Mouse (Mus musculus) embryonic facial prominence, embryonic 12.5 days (tissue): ENCODE measurements around the gene Tnk1. TPM values are rescaled to one million over a fixed set of nuclear protein-coding genes. Genes with fewer than 3 reads are reported as not detected.

Source experiments
- ATAC-seq: fragments of 200-750 bp; cut with Nextera tagmentation; 2 replicates; pipeline ENCODE4 v1.8.0; 2017; ENCODE audit not compliant: insufficient number of reproducible peaks, insufficient read depth, low FRiP score, low TSS enrichment
- H3K27ac ChIP-seq: fragments of 300-500 bp; sonication (generic); 2 replicates; pipeline ENCODE4 v1.5.1; 2016; ENCODE audit warnings: mild to moderate bottlenecking
- H3K27me3 ChIP-seq: fragments of 300-500 bp; sonication (generic); 2 replicates; pipeline ENCODE4 v1.6.1; 2016; ENCODE audit warnings: mild to moderate bottlenecking, moderate library complexity
- H3K36me3 ChIP-seq: fragments of 300-500 bp; sonication (generic); 2 replicates; pipeline ENCODE4 v1.6.1; 2016; ENCODE audit warnings: mild to moderate bottlenecking
- H3K4me1 ChIP-seq: fragments of 300-500 bp; sonication (generic); 2 replicates; pipeline ENCODE4 v1.6.1; 2016
- H3K4me2 ChIP-seq: fragments of 300-500 bp; sonication (generic); replicated peaks from 2 replicates; pipeline ENCODE4 v1.6.1; 2016; ENCODE audit warnings: mild to moderate bottlenecking, moderate library complexity
- H3K4me3 ChIP-seq: fragments of 300-500 bp; sonication (generic); 2 replicates; pipeline ENCODE4 v1.5.1; 2016; ENCODE audit warnings: mild to moderate bottlenecking
- H3K9ac ChIP-seq: fragments of 300-500 bp; sonication (generic); 2 replicates; pipeline ENCODE4 v1.6.1; 2016; ENCODE audit warnings: mild to moderate bottlenecking, moderate library complexity
- H3K9me3 ChIP-seq: fragments of 300-500 bp; sonication (generic); 2 replicates; pipeline ENCODE4 v1.6.1; 2016; ENCODE audit warnings: mild to moderate bottlenecking, moderate library complexity
- WGBS: fragments of 180-500 bp; shearing (Covaris S2); methylation state at CpG from one replicate; pipeline ENCODE4 v1.1.7; 2016; 5-methylcytosine and 5-hydroxymethylcytosine counted together
- polyA plus RNA-seq: library from polyadenylated mRNA; unstranded; fragments of >200 nt; fragmentation: Nextera tagmentation; extraction: Ambion mirVana; gene quantifications from 2 replicates; pipeline ENCODE4 v1.2.1, GENCODE M21; 2016

Gene Tnk1
- polyA plus RNA-seq, 1 experiment from 2014 or later = 2.5 TPM

DNA sequence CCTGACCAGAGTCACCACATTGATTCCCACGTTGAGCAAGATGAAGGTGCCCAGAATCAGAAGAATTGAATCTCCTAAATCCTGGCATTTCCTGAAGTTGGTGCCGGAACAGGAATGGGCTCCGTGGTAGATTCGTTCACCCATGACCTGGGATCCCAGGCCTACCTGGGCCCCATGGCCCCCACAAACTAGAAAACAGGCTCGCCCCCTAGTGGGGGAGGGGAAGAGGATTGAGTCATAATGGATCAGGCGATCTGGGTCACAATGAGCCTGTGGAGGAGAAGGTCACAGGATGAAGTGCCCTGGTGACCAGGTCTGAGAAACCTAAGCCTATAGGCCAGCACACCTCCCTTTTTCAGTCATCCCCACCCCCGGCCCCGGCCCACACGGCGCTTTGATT is 43.4 kb downstream of the Tnk1 start, which contains the start of gene Gm39566:
Gm39566 (minus strand) TSS at position 144 of the 400 bp plus-strand sequence.
- Histone ChIP-seq H3K9ac (no peak within 1 kb of the TSS), H3K36me3 (no peaks in the 10 kb centered on the region), H3K4me3 (no peak within 1 kb of the TSS), H3K9me3 (peaks cover 11% of the 10 kb centered on the region), H3K4me1 (no peaks in the 10 kb centered on the region), H3K27me3 (no peaks in the 10 kb centered on the region), H3K27ac (no peak within 1 kb of the TSS), H3K4me2 (no peak within 1 kb of the TSS)
- no peak for ATAC-seq
- 62% methylated on average over 10 of the region's 10 CpGs for WGBS

DNA sequence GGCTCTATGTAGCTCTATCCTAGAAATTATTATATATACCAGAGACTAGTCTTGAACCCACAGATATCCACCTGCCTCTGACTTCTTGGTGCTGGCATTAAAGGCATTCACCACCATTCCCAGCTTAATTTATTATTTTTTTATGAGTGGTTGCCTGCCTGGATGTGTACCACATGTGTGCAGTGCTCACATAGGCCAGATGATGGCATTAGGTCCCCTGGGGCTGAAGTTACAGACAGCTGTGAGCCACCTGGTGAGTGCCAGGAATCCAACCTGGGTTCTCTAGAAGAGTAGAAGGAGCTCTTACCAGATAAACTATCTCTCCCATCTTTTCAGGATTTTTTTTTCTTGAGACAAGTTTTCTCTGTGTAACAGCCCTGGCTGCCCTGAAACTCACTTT is 48.2 kb downstream of the Tnk1 start:
- H3K9ac ChIP-seq = no peak overlapping the region
- H3K27ac ChIP-seq = no peak overlapping the region
- no peaks in the 10 kb centered on the region for H3K9me3 ChIP-seq
- ATAC-seq = no peak
- no peak overlapping the region for H3K4me2 ChIP-seq
- no peak overlapping the region for H3K4me3 ChIP-seq
- H3K36me3 ChIP-seq = no peaks in the 10 kb centered on the region
- no peaks in the 10 kb centered on the region for H3K4me1 ChIP-seq
- peaks cover 14% of the 10 kb centered on the region for H3K27me3 ChIP-seq

DNA sequence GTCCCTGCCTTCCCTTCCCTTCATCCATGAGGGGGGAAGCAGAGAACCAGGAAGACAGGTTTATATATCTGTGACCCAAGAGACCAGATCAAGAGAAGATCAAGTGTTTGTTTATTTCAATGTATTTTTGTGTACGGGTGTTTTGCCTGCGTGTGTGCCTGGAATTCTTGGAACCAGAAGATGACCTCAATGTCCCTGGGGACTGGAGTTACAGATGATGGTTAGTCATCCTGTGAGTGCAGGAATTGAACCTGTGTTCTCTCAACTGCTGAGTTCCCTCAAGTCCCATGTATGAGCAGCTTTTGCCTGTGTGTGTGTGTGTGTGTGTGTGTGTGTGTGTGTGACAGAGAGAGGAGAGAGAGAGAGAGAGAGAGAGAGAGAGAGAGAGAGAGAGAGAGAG is 50.9 kb downstream of the Tnk1 start:
- Histone ChIP-seq H3K27ac (no peak overlapping the region), H3K4me3 (no peak overlapping the region), H3K9ac (no peak overlapping the region), H3K4me2 (no peak overlapping the region), H3K4me1 (peaks cover 24% of the 10 kb centered on the region), H3K27me3 (peaks cover 40% of the 10 kb centered on the region), H3K36me3 (no peaks in the 10 kb centered on the region), H3K9me3 (no peaks in the 10 kb centered on the region)
- 75% methylated on average over 2 of the region's 2 CpGs for WGBS
- ATAC-seq = no peak

DNA sequence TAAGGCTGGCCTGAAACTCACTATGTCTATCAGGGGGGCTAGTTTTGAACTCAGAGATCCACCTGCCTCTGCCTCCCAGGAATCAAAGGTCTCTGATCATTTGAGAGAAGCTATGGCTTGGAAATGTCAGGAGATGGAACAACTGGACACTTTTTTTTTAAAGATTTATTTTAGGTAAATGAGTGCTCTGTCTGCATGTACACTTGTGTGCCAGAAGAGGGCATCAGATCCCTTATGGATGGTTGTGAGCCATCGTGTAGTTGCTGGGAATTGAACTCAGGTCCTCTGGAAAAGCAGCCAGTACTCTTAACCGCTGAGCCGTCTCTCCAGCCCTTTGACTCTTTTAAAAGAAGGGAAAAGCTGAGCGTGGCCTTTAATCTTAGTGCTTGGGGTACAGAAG is 52.2 kb downstream of the Tnk1 start:
- Histone ChIP-seq H3K4me1 (peaks cover 33% of the 10 kb centered on the region), H3K9ac (no peak overlapping the region), H3K27ac (no peak overlapping the region), H3K4me3 (no peak overlapping the region), H3K4me2 (no peak overlapping the region), H3K27me3 (peaks cover 52% of the 10 kb centered on the region), H3K36me3 (no peaks in the 10 kb centered on the region), H3K9me3 (no peaks in the 10 kb centered on the region)
- 80% methylated on average over 4 of the region's 4 CpGs for WGBS
- no peak for ATAC-seq

DNA sequence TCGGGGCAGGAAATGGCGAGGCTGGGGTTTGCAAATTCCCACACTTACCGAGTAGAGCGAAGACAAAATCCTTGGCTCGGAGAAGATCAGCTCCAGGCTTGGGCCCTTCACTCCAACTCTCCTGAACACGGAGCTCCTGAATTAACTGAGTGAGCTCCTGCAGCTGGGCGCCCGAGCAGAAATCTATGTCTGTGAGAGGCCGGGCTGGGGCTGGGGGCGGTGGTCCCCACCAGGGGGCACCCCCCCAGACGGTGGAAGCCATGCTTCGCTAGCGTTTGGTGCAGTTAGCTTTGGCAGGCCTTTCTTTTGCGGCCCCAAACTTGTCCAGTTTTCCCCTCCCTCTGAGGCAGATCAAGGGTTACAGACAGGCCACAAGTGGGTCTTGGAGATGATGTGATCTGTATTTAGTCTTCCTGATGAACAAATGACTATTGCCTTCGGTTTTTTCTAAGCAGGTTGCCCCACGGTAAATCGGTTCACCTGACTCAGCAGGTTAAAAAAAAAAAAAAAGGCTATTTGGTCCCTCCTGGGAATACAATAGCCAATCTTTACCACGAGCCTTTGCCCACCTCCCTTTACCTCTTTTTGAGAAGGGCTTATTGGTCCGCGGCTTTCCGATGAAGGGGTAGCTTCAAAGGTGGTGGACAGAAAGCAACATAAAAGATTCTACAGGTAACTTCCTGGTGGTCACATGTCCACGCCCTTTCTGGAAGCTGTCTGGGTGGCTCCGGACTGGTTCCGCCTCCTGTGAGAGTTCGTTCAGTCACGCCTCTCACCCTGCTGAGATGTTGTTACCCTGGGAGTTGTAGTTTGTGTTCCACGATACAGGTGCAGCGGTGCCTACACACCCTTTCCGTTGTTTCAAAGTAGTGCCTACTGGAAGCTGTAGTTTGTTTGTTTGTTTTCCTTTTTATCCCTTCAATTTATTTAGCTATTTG is 53.3 kb downstream of the Tnk1 start, which contains the start of gene Tmem102:
Tmem102 (minus strand) TSS at position 653 of the 938 bp plus-strand sequence.
- Histone ChIP-seq H3K9me3 (no peaks in the 10 kb centered on the region), H3K4me2 (peak within 1 kb of the TSS; percentile 90), H3K4me1 (peaks cover 40% of the 10 kb centered on the region), H3K9ac (peak within 1 kb of the TSS; percentile 41; the same call in 1 of the 2 replicates), H3K4me3 (peak within 1 kb of the TSS; percentile 42; the same call in 1 of the 2 replicates), H3K27me3 (peaks cover 56% of the 10 kb centered on the region), H3K27ac (no peak within 1 kb of the TSS), H3K36me3 (no peaks in the 10 kb centered on the region)
- 6% methylated on average over 29 of the region's 29 CpGs for WGBS
- no peak for ATAC-seq

DNA sequence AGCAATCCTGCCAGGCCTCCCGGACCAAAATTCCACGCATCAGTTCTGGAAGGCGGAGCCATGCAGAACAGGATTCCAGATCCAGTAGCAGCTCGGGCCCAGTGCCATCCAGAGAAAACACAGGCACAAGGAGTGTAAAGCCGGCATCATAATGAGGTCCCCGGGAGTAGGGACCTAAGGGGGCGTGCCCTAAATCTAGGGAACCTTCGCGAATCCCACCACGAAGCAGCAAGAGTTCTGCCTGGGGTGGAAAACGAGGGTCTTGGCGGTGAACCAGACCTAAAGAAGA is 53.9 kb downstream of the Tnk1 start:
- peak overlapping the region; percentile 42; the same call in 1 of the 2 replicates for H3K4me3 ChIP-seq
- peaks cover 47% of the 10 kb centered on the region for H3K4me1 ChIP-seq
- no peaks in the 10 kb centered on the region for H3K36me3 ChIP-seq
- no peak overlapping the region for H3K27ac ChIP-seq
- WGBS = 6% methylated on average over 12 of the region's 12 CpGs
- H3K9me3 ChIP-seq = no peaks in the 10 kb centered on the region
- peak overlapping the region; percentile 90 for H3K4me2 ChIP-seq
- 0 out of 2 replicates have a peak overlapping the region, but pooled peaks have one; percentile 41 for H3K9ac ChIP-seq
- H3K27me3 ChIP-seq = peaks cover 56% of the 10 kb centered on the region
- ATAC-seq = no peak

DNA sequence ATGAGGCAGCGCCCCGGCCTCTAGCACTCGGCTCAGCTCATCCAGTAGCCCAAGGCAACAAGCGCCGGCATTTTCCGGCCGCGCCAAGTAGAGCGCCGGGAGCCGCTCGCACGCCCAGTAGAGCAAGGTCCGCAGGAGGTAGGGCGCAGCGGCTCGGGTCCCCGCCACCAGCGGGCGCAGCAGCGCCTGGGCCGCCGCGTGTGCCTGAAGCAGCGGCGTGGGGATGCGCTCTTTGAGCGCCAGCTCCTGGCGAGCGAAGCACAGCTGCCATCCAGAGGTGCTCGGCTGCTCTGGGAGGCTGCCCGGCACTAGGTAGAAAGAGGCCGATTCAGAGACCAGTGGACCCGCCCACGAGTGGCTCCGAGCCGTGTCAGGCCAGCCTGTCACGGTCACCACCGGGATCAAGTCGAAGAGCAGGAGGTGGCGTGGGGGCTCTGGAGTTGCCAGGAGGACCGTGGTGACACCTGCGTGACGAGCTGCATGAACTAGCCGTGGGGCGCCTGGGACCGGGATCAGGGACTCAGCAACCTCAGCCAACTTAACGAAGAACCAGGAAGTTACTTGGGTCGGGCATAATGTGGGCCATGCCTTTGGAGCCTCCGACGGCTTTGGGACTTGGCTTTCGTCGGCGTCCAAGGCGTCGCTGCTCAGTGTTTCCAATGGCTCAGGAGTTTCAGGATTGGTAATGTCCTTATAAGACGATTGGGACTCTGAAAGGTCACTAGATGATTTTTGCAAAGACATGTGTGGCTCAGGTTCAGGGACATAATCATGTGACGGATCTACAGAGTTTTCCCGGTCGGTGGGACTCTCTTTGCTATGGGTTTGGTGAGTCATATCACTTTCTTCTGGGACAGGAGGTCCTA is 54.5 kb downstream of the Tnk1 start:
- Histone ChIP-seq H3K36me3 (no peaks in the 10 kb centered on the region), H3K9me3 (no peaks in the 10 kb centered on the region), H3K9ac (peak overlapping the region; percentile 52), H3K4me3 (peak overlapping the region; percentile 42), H3K4me2 (peak overlapping the region; percentile 90), H3K27ac (no peak overlapping the region), H3K4me1 (peaks cover 50% of the 10 kb centered on the region), H3K27me3 (peaks cover 56% of the 10 kb centered on the region)
- WGBS = 1% methylated on average over 60 of the region's 60 CpGs
- ATAC-seq = peak; percentile 22; the same call in 1 of the 2 replicates

DNA sequence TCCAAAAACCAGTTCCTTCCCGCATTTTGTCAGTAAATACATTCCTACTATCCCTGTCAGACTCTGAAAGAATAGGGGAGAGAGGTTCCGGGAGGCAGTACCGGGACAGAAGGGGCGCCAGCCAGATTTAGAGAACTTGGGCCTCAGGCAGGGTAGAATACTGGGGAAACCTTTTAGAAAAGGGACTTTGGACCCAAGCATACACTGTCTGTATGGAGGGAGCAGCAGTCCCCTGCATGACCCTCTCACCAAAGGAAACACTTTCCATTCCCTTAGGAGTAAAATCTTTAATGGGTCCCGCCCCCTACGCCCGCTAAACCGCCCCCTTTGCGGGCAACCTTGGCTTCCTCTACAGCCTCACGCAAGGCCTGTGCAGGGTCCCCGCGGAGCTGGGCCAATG is 55.2 kb downstream of the Tnk1 start:
- peak overlapping the region; percentile 90 for H3K4me2 ChIP-seq
- under 1% methylated on average over 12 of the region's 12 CpGs for WGBS
- no peaks in the 10 kb centered on the region for H3K36me3 ChIP-seq
- no peak overlapping the region for H3K27ac ChIP-seq
- peak overlapping the region; percentile 42 for H3K4me3 ChIP-seq
- H3K9ac ChIP-seq = peak overlapping the region; percentile 52
- no peaks in the 10 kb centered on the region for H3K9me3 ChIP-seq
- no peak for ATAC-seq
- peaks cover 62% of the 10 kb centered on the region for H3K27me3 ChIP-seq
- H3K4me1 ChIP-seq = peaks cover 50% of the 10 kb centered on the region

DNA sequence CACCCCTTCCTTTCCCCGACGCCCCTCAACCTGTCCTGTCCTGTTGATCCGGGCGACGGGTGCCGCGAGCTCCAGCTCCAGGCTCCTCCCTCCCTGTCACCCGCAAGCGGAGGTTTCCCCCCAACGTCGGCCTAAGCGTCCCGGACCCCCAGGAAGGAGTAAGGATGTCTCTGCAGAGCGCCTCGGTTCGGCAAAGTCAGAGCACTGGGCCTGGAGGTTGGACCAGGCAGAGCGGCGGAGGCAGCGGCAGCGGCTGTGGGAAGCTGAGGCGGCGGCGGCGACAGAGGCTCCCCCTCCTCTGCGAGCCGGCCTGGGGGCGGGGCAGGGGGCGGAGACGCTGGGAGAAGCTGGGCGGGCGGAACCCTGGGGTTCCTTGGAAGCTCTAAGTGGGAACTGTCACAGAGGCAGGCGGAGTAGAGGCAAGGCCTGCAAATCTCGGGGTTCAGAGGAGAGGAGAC is 55.9 kb downstream of the Tnk1 start:
- Histone ChIP-seq H3K4me3 (peak overlapping the region; percentile 57), H3K27ac (no peak overlapping the region), H3K9me3 (no peaks in the 10 kb centered on the region), H3K4me1 (peaks cover 50% of the 10 kb centered on the region), H3K36me3 (no peaks in the 10 kb centered on the region), H3K9ac (peak overlapping the region; percentile 62), H3K27me3 (peaks cover 68% of the 10 kb centered on the region), H3K4me2 (peak overlapping the region; percentile 90)
- WGBS = 1% methylated on average over 33 of the region's 33 CpGs
- no peak for ATAC-seq

DNA sequence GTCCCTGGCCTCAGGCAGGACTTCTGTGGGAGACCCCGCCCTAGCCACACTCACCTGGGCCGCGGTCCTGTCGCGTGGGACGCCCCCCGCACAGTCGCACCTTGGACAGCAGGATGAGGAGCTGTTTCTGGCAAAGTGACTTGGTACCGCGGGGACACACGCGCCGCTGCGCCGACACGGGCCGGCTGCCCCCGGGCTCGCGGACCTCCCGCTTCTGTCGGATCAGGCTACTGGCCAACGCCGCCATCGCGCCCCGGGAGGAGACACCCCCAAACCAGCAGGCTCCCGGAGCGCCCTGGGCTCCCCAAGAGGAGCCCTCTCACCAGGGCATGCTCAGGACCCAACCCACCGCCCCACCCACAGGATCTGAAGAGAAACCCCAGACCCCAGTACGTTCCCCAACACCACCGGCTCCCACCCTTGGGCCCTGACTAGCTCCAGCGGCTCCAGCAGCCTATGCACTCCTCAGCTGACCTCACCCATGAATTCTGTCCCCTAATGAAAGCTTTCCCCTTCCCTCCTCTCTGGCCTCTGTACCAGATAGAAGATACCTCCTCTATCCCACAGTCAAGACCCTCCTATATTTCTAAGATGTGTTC is 57.1 kb downstream of the Tnk1 start, which contains the start of gene Fgf11:
Fgf11 (minus strand) TSS at position 479 of the 599 bp plus-strand sequence.
- peaks cover 50% of the 10 kb centered on the region for H3K4me1 ChIP-seq
- no peaks in the 10 kb centered on the region for H3K36me3 ChIP-seq
- peaks cover 78% of the 10 kb centered on the region for H3K27me3 ChIP-seq
- no peaks in the 10 kb centered on the region for H3K9me3 ChIP-seq
- H3K9ac ChIP-seq = peak within 1 kb of the TSS; percentile 68
- peak within 1 kb of the TSS; percentile 83 for H3K27ac ChIP-seq
- H3K4me2 ChIP-seq = peak within 1 kb of the TSS; percentile 90
- ATAC-seq = no peak
- under 1% methylated on average over 33 of the region's 33 CpGs for WGBS
- H3K4me3 ChIP-seq = peak within 1 kb of the TSS; percentile 57
